Mouse (Mus musculus) myocyte (in vitro differentiated cells): Measurements from ENCODE around the gene Map4k3. TPM values are rescaled to one million over a fixed set of nuclear protein-coding genes. Genes with fewer than 3 reads are reported as not detected.

Source experiments
- H3K27me3 ChIP-seq: one replicate; pipeline ENCODE4 v1.6.1; 2011; ENCODE audit not compliant: control insufficient read depth, insufficient read depth, insufficient read length
- H3K36me3 ChIP-seq: one replicate; pipeline ENCODE4 v1.6.1; 2011; ENCODE audit not compliant: control insufficient read depth, insufficient read depth
- H3K4me2 ChIP-seq: one replicate; pipeline ENCODE4 v1.6.1; 2011; ENCODE audit warnings: low read depth, control low read depth
- H3K4me3 ChIP-seq: one replicate; pipeline ENCODE4 v1.5.1; 2011; ENCODE audit warnings: mild to moderate bottlenecking, control low read depth, moderate library complexity
- H3K79me2 ChIP-seq: one replicate; pipeline ENCODE4 v1.6.1; 2011; ENCODE audit not compliant: control insufficient read depth, insufficient read depth
- H3ac ChIP-seq: one replicate; pipeline ENCODE4 v1.6.1; 2011; ENCODE audit not compliant: control insufficient read depth, insufficient read length
- CEBPB ChIP-seq: IDR thresholded peaks from 2 replicates; pipeline ENCODE4 v1.6.1; 2011; ENCODE audit warnings: mild to moderate bottlenecking, moderate library complexity; ENCODE audit not compliant: poor library complexity, insufficient read depth, severe bottlenecking
- E2F4 ChIP-seq: IDR thresholded peaks from one replicate; pipeline ENCODE4 v1.6.1; 2011; ENCODE audit warnings: mild to moderate bottlenecking, control low read depth, moderate library complexity; ENCODE audit not compliant: insufficient read depth
- MAX ChIP-seq: IDR thresholded peaks from one replicate; pipeline ENCODE4 v1.6.1; 2011; ENCODE audit warnings: low read depth, mild to moderate bottlenecking, control low read depth
- MYOD1 ChIP-seq, 3 experiments: IDR thresholded peaks; one replicate each; pipeline ENCODE4 v1.6.1; 2011; ENCODE audit warnings: control low read depth in 2 of 3, low read depth in 2 of 3, mild to moderate bottlenecking in 2 of 3, moderate library complexity in 1 of 3; ENCODE audit not compliant: insufficient read length in 2 of 3, control insufficient read depth in 1 of 3
- MYOG ChIP-seq, 3 experiments: IDR thresholded peaks; one replicate each; pipeline ENCODE4 v1.6.1; 2011; ENCODE audit warnings: control low read depth in 2 of 3, low read depth in 2 of 3, mild to moderate bottlenecking in 2 of 3; ENCODE audit not compliant: insufficient read length in 2 of 3, control insufficient read depth in 1 of 3, insufficient read depth in 1 of 3
- POLR2A ChIP-seq: IDR thresholded peaks from one replicate; pipeline ENCODE4 v1.6.1; 2011; ENCODE audit warnings: low read depth, mild to moderate bottlenecking, control low read depth, moderate library complexity; ENCODE audit not compliant: insufficient read length
- POLR2AphosphoS2 ChIP-seq: IDR thresholded peaks from one replicate; pipeline ENCODE4 v1.6.1; 2011; ENCODE audit warnings: low read depth, control low read depth; ENCODE audit not compliant: insufficient read length
- REST ChIP-seq: IDR thresholded peaks from one replicate; pipeline ENCODE4 v1.6.1; 2011; ENCODE audit warnings: mild to moderate bottlenecking, control low read depth, moderate library complexity; ENCODE audit not compliant: insufficient read depth, insufficient read length
- SRF ChIP-seq: IDR thresholded peaks from one replicate; pipeline ENCODE4 v1.6.1; 2011; ENCODE audit warnings: low read depth; ENCODE audit not compliant: control insufficient read depth, insufficient read length
- TCF12 ChIP-seq: IDR thresholded peaks from one replicate; pipeline ENCODE4 v1.6.1; 2011; ENCODE audit warnings: mild to moderate bottlenecking, control low read depth; ENCODE audit not compliant: poor library complexity, insufficient read depth, severe bottlenecking
- TCF3 ChIP-seq: IDR thresholded peaks from one replicate; pipeline ENCODE4 v1.6.1; 2011; ENCODE audit warnings: low read depth, control low read depth; ENCODE audit not compliant: insufficient read length
- USF1 ChIP-seq: IDR thresholded peaks from one replicate; pipeline ENCODE4 v1.6.1; 2011; ENCODE audit warnings: low read depth, mild to moderate bottlenecking, control low read depth, moderate library complexity
- polyA plus RNA-seq: library from polyadenylated mRNA; unstranded; fragments of >200 nt; fragmentation: generic; extraction: Trizol; gene quantifications from one replicate; pipeline ENCODE4 v1.2.1, GENCODE M21; 2012; ENCODE audit warnings: missing spikeins

The Map4k3 gene
- polyA plus RNA-seq, 1 experiment: 2.8 TPM

DNA sequence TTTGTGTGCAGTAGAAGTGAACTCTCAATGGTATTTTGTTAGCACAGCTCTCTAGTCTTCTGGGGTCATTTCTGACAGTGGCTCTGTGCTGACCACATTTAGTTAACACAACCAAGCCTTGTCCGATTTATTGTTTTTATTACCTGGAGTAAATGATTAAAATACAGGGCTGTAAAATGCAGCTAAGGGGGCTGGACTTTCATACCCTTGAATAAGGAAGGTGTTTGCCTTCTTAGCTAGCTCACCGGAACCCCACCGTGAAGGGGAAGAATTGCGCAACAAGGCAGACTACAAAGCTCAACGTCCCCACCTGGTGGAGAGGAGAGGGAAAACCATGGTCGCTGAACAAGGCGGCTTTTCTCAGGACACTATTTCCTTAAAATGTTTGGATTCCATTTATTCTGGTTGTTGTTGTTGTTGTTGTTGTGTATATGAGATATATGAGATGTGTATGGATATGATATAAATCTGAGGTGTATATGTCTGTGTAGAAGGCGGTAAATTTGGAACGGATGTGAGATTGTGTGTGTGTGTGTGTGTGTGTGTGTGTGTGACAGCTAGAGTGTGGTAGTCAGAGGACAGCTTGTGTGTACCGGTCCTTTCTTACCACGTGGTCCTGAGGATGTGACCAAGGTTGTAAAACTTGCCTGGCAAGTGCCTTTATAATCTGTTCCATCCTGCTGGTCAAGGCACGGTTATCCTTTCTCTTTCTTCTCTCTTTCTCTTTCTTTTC lies 167.4 kb downstream of the Map4k3 start:
- Histone ChIP-seq H3K4me3 (no peak overlapping the region), H3K4me2 (peak overlapping the region; percentile 55), H3ac (no peak overlapping the region), H3K27me3 (no peaks in the 10 kb centered on the region), H3K36me3 (no peaks in the 10 kb centered on the region), H3K79me2 (no peaks in the 10 kb centered on the region)
- peak; percentile 100 for TF ChIP-seq CEBPB
- no peak for TF ChIP-seq REST
- TF ChIP-seq MYOG (IDR thresholded peaks at IDR 0.05; ENCODE audit: control insufficient read depth in 1 of 3, insufficient read depth in 1 of 3, insufficient read length in 2 of 3, low read depth in 2 of 3): no peak

DNA sequence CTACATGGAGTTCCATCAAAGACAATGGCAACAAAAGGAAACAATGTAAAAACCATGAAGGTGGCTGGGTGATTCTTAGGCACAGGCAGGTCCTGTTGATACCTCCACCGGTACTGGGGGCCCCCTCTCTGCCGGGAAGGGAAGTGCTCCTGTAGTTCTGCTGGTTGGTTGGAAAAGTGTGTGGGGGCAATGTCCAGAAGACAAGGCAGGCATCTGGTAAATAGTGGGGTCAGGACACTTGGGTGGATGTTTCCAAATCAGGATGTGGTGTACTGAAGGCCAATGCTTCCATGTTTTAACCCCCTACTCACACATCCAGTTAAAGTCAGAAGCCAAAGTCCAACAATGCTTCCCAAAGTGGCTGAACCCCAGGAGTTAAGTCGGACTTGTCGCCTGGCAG lies 168.5 kb downstream of the Map4k3 start:
- H3K36me3 ChIP-seq: no peaks in the 10 kb centered on the region
- H3K4me3 ChIP-seq: no peak overlapping the region
- no peak overlapping the region for H3ac ChIP-seq
- H3K4me2 ChIP-seq: no peak overlapping the region
- H3K79me2 ChIP-seq: no peaks in the 10 kb centered on the region
- no peaks in the 10 kb centered on the region for H3K27me3 ChIP-seq
- no peak for TF ChIP-seq SRF
- TF ChIP-seq E2F4: no peak
- TF ChIP-seq USF1: no peak
- no peak for TF ChIP-seq CEBPB
- TF ChIP-seq MYOD1 (IDR thresholded peaks at IDR 0.05; ENCODE audit: control insufficient read depth in 1 of 3, insufficient read length in 2 of 3, low read depth in 2 of 3): no peak
- TF ChIP-seq TCF12: no peak
- no peak for TF ChIP-seq REST
- TF ChIP-seq TCF3: no peak
- no peak for TF ChIP-seq MYOG (IDR thresholded peaks at IDR 0.05; ENCODE audit: control insufficient read depth in 1 of 3, insufficient read depth in 1 of 3, insufficient read length in 2 of 3, low read depth in 2 of 3)

DNA sequence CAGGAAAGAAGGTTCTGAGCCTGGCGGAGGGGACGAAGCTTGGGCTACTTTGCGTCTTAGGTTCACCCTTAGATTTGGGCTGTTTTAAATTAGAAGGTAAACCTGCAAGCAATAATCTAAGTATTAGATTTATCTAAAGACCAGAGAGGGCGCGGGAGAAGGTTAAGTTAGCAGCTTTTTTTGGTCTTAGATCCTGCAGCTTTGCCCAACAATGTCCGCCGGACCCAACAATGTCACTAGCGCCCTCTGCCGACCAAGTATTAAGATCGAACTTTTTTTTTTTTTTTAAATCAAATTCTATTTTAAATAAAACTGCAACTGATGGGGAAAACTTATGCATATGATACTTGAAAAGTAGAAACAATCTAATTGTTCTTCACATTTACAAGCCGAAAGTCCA lies 169.2 kb downstream of the Map4k3 start:
- no peak overlapping the region for H3ac ChIP-seq
- H3K4me2 ChIP-seq: peak overlapping the region; percentile 19
- TF ChIP-seq REST (no peak), TCF12 (no peak), E2F4 (no peak), MYOD1 (IDR thresholded peaks at IDR 0.05; ENCODE audit: control insufficient read depth in 1 of 3, insufficient read length in 2 of 3, low read depth in 2 of 3) (no peak), TCF3 (no peak), SRF (no peak)
- no peaks in the 10 kb centered on the region for H3K36me3 ChIP-seq
- H3K79me2 ChIP-seq: no peaks in the 10 kb centered on the region
- no peak overlapping the region for H3K4me3 ChIP-seq
- no peaks in the 10 kb centered on the region for H3K27me3 ChIP-seq

DNA sequence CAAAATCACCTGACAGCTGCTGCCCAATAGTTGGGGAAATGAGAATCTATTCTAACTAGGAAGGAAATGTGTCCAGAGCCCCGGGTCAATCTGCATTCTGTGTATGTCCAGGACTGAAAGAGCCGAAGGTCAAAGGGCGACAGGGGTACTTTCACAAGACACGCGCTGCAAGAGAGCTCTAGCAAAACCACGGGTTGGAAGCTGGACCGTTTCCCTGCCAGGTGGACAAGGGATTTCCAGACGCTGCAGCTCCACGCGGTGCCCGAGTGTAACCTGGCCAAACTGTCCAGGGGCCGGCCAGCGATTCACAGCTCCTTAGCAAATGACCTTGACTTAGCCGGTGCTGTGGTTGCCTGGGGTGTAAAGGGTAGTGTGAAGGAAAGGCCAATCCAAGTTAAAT lies 169.7 kb downstream of the Map4k3 start:
- Histone ChIP-seq H3K4me3 (no peak overlapping the region), H3K4me2 (peak overlapping the region; percentile 19), H3ac (no peak overlapping the region), H3K79me2 (no peaks in the 10 kb centered on the region), H3K36me3 (no peaks in the 10 kb centered on the region), H3K27me3 (no peaks in the 10 kb centered on the region)
- no peak for TF ChIP-seq MAX
- TF ChIP-seq CEBPB: no peak
- TF ChIP-seq MYOD1 (IDR thresholded peaks at IDR 0.05; ENCODE audit: control insufficient read depth in 1 of 3, insufficient read length in 2 of 3, low read depth in 2 of 3): no peak
- no peak for TF ChIP-seq REST
- TF ChIP-seq SRF: no peak
- no peak for TF ChIP-seq USF1
- no peak for TF ChIP-seq TCF3
- TF ChIP-seq POLR2AphosphoS2: no peak
- no peak for TF ChIP-seq POLR2A
- TF ChIP-seq E2F4: no peak
- TF ChIP-seq TCF12: no peak
- TF ChIP-seq MYOG (IDR thresholded peaks at IDR 0.05; ENCODE audit: control insufficient read depth in 1 of 3, insufficient read depth in 1 of 3, insufficient read length in 2 of 3, low read depth in 2 of 3): no peak

DNA sequence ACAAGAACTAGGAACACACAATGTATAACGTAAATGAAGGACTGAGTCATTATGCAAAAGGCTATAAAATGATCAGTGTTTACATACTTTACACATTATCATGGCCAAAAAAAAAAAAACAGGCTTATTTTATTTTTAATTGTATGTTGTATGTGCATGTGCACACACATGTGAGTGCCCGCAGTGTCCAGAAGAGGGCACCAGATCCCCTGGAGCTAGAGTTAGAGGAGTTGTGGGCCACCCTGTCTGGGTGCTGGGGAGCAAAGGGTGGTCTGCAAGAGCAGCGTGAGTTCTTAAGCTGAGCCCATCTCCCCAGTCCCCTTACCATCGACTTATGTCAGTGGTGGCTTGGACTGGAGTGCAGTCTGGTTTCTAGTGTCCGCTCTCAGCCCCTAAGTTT lies 170.8 kb downstream of the Map4k3 start:
- Histone ChIP-seq H3K27me3 (no peaks in the 10 kb centered on the region), H3K4me2 (no peak overlapping the region), H3K4me3 (no peak overlapping the region), H3ac (no peak overlapping the region), H3K79me2 (no peaks in the 10 kb centered on the region), H3K36me3 (no peaks in the 10 kb centered on the region)
- no peak for TF ChIP-seq TCF3
- no peak for TF ChIP-seq CEBPB
- TF ChIP-seq REST: no peak
- no peak for TF ChIP-seq MYOD1 (IDR thresholded peaks at IDR 0.05; ENCODE audit: control insufficient read depth in 1 of 3, insufficient read length in 2 of 3, low read depth in 2 of 3)
- TF ChIP-seq E2F4: no peak
- TF ChIP-seq SRF: no peak
